Mouse (Mus musculus): ENCODE measurements around the gene Sart3.
A peak's percentile ranks its signal among the peaks of the same experiment; 100 is the strongest.

The Sart3 gene

GRCm38 (mm10) chr5:113725417-113725816, 46.9 kb downstream of the Sart3 start:
- no peak for DNase-seq (ENCODE audit: low spot score)

- peak; percentile 58 for DNase-seq (ENCODE audit: low spot score)
Observed at GRCm38 (mm10) chr5:113724446-113724845, 47.9 kb downstream of the Sart3 start, which contains the start of gene 1700069L16Rik. Gene 1700069L16Rik (minus strand): TSS chr5:113724772.

- no peak for DNase-seq (ENCODE audit: low spot score)
Observed at GRCm38 (mm10) chr5:113723567-113724237, 48.6 kb downstream of the Sart3 start.

- DNase-seq (ENCODE audit: low spot score) = no peak
Observed at GRCm38 (mm10) chr5:113722224-113723013, 49.9 kb downstream of the Sart3 start.

- no peak for DNase-seq (ENCODE audit: low spot score)
Observed at GRCm38 (mm10) chr5:113719221-113719661, 53.1 kb downstream of the Sart3 start.

- DNase-seq (ENCODE audit: low spot score) = no peak
Observed at GRCm38 (mm10) chr5:113716581-113717388, 55.5 kb downstream of the Sart3 start.

GRCm38 (mm10) chr5:113712861-113713260, 59.4 kb downstream of the Sart3 start:
- no peak for DNase-seq (ENCODE audit: low spot score)

- DNase-seq (ENCODE audit: low spot score) = no peak
Observed at GRCm38 (mm10) chr5:113703803-113704585, 68.3 kb downstream of the Sart3 start.

GRCm38 (mm10) chr5:113700388-113701023, 71.8 kb downstream of the Sart3 start:
- no peak for DNase-seq (ENCODE audit: low spot score)

- DNase-seq (ENCODE audit: low spot score) = no peak
Observed at GRCm38 (mm10) chr5:113694415-113694814, 77.9 kb downstream of the Sart3 start.

GRCm38 (mm10) chr5:113694000-113694399, 78.3 kb downstream of the Sart3 start:
- no peak for DNase-seq (ENCODE audit: low spot score)

- DNase-seq (ENCODE audit: low spot score) = no peak
Observed at GRCm38 (mm10) chr5:113693196-113693755, 79.0 kb downstream of the Sart3 start.
